Mouse (Mus musculus) CH12.LX (cell line): Measurements from ENCODE around the gene Gm20662.

Experiments used
- CTCF ChIP-seq, 2 experiments: IDR thresholded peaks in 1 of 2; conservative IDR thresholded peaks in 1 of 2; 2 replicates each; pipeline ENCODE4 v1.5.1; 2011 to 2012; ENCODE audit warnings: low read depth in 2 of 2, low read length in 2 of 2, improper control_type of control experiment in 1 of 2, inconsistent platforms in 1 of 2, mild to moderate bottlenecking in 1 of 2, moderate library complexity in 1 of 2
- EP300 ChIP-seq: IDR thresholded peaks from 2 replicates; pipeline ENCODE4 v1.6.1; 2011; ENCODE audit warnings: low read length, improper control_type of control experiment
- MAFK ChIP-seq: IDR thresholded peaks from 2 replicates; pipeline ENCODE4 v1.6.1; 2011; ENCODE audit warnings: low read length, improper control_type of control experiment; ENCODE audit not compliant: insufficient replicate concordance
- MAX ChIP-seq: IDR thresholded peaks from 2 replicates; pipeline ENCODE4 v1.6.1; 2011; ENCODE audit warnings: low read length, improper control_type of control experiment
- NRF1 ChIP-seq: IDR thresholded peaks from 2 replicates; pipeline ENCODE4 v1.6.1; 2014; ENCODE audit warnings: low read depth, mild to moderate bottlenecking, inconsistent platforms, low read length, improper control_type of control experiment, moderate library complexity
- POLR2A ChIP-seq: IDR thresholded peaks from 2 replicates; pipeline ENCODE4 v1.6.1; 2011; ENCODE audit warnings: low read depth, mild to moderate bottlenecking, improper control_type of control experiment, low read length
- POLR2AphosphoS2 ChIP-seq: IDR thresholded peaks from 2 replicates; pipeline ENCODE4 v1.6.1; 2011; ENCODE audit warnings: low read depth, low read length, improper control_type of control experiment
- USF2 ChIP-seq: conservative IDR thresholded peaks from 2 replicates; pipeline ENCODE4 v1.6.1; 2011; ENCODE audit warnings: low read depth, low read length, improper control_type of control experiment
- ZC3H11A ChIP-seq: IDR thresholded peaks from 2 replicates; pipeline ENCODE4 v1.6.1; 2012; ENCODE audit warnings: low read depth, mild to moderate bottlenecking, inconsistent platforms, low read length, improper control_type of control experiment
- ZKSCAN1 ChIP-seq: IDR thresholded peaks from 2 replicates; pipeline ENCODE4 v1.6.1; 2012; ENCODE audit warnings: low read depth, inconsistent platforms, low read length, improper control_type of control experiment, borderline replicate concordance
- ZNF384 ChIP-seq: IDR thresholded peaks from 2 replicates; pipeline ENCODE4 v1.6.1; 2012; ENCODE audit warnings: low read depth, low read length, improper control_type of control experiment, inconsistent platforms

- TF ChIP-seq MAX (no peak), POLR2AphosphoS2 (no peak), CTCF (conservative IDR thresholded peaks at IDR 0.05 in 1 of 2, IDR thresholded peaks at IDR 0.05 in 1 of 2; ENCODE audit: low read depth in 2 of 2, low read length in 2 of 2) (no peak), USF2 (no peak), EP300 (no peak), ZKSCAN1 (no peak), ZC3H11A (no peak), ZNF384 (no peak), POLR2A (no peak), NRF1 (no peak), MAFK (no peak)
These were observed 33.2 kb upstream of the Gm20662 start for GRCm38 (mm10) chr9:107962916-107963315.
